Mouse (Mus musculus): Measurements from ENCODE around the gene Man1a2.

The Man1a2 gene

DNA sequence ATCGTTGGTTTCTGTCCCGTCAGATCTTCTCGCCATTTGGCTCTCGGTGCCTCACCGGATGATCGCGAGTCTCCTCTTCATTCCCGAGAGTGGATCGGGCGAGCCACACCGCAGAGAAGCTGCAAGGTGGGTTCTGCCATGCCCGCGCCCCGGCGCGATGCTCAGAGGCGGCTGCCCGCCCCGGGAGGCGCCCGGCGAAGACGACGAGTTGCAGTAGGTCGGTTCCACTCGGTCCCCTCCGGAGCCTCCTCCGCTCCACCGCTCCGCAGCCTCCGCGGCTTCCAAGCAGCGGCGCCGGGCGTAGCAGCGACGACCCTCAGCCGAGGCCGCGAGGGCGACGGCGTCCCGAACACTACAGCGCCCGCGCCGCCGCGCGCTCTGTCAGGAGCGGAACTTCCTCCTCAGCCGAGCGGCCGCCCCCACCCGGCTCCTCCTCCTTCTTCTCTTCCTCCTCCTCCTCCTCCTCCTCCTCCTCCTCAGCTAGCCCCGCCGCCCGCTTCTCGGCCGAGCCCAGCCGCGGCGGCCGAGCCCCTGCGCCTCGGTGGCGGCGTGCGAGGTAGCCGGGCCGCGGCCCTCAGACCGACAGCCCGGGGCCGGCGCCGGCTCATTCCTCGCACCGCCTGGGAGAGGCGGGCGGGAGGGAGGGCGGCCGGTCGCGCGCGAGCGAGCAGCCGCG, at the start of gene Man1a2:
Gene Man1a2, minus strand, starts transcription at position 417 of the 676 bp plus-strand sequence.
- in situ Hi-C loops (cut with MboI, MseI), result no loop called here

DNA sequence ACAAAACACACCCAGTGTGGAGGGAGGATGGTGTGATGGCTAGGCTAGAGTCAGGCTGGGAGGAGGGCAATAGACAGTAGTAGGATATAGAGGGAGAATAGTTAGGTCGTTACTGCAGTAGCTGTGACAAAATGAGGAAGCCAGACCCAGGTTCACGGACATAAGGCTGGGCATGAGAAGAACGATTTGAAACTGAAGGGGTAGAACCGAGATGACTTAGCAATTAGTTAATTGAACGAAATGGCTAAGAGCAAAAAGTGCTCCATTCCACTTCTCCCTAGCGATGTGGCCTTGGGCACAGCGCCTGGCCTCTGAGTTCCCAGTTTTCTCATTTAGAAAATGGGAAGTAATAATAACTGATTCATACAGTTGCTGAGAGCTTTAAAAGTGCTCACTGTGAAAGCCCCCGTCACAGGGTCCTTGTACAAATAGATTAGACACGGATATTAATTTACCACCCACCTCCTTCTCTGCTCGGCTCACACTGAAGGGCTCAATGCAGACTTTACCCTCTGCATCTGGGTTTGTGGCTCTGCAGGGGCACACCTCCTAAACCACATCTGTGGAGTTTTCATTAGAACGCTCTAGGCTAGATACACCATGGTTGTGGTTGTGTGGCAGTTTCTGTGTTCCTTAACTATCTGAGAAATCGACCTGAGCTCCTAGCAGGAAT, 49.3 kb upstream of the Man1a2 start:
- in situ Hi-C loops (cut with MboI, MseI), result no loop called here

DNA sequence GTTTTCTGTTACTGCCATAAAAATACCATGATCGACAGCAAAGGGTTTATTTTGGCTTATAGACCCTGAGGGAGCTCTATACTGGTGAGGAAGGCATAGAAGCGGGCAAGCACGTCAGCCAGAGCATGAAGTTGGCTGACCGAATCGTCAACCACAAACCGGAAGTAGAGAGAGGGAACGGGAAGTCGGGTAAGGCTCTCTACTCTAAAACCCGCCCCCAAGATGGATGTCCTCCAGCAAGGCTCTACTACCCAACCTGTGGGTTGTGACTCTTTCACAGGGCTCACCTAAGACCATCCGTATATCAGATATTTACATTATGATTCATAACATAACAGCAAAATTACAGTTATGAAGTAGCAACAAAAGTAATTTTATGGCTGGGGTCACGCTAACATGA, 46.6 kb upstream of the Man1a2 start:
- in situ Hi-C loops (cut with MboI, MseI), result no loop called here

DNA sequence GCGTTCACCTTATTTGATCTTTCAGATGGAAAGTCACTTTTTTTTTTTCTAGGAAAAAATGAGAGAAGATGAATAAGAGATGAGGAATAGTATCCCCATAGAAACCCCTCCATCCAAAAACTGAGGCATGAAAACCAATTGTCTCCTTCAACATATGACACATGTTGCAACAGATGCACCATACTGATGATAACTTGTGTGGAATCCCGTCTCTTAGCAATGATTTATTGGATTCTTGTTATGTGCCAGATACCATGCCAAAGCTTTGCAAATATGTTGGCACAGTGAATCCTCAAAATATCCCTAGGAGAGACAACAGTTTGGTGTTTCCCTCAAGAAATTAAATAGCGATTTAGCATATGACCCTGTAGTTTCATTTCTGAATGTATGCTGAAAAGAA, 46.0 kb upstream of the Man1a2 start:
- in situ Hi-C loops (cut with MboI, MseI), result no loop called here

DNA sequence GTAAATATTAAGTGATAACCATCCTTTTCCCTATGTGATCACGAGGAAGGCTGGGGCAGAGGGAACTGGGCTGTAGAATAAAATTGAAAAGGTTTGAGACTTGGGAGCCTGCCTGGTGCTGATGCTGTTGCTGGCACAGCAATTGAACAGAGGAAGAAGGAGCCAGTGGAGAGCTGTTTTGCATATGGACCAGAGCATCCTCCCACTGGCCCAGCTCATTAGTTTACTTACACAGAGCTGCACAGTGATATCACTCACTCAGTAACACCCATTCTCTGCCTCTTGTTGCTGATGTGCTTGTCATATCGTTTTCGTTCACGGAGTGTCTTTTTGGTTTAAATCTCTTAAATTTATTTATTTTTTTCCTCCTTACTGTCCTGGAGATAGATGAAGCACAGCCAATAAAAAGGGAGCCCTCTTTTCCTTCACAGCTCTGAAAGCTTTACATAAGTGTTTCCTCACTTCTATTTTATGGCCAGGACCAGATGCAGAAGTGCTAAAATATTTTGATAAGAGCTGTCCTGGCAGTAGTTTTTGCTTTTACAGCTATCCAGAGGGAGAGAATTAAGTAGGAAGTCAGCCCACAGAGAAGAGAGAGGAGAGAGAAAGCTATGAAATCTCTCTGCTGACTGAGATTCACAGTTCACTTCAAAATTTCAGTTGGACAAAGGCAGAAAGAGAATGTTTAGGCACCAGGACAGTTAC, 42.9 kb upstream of the Man1a2 start:
- in situ Hi-C loops (cut with MboI, MseI), result no loop called here

DNA sequence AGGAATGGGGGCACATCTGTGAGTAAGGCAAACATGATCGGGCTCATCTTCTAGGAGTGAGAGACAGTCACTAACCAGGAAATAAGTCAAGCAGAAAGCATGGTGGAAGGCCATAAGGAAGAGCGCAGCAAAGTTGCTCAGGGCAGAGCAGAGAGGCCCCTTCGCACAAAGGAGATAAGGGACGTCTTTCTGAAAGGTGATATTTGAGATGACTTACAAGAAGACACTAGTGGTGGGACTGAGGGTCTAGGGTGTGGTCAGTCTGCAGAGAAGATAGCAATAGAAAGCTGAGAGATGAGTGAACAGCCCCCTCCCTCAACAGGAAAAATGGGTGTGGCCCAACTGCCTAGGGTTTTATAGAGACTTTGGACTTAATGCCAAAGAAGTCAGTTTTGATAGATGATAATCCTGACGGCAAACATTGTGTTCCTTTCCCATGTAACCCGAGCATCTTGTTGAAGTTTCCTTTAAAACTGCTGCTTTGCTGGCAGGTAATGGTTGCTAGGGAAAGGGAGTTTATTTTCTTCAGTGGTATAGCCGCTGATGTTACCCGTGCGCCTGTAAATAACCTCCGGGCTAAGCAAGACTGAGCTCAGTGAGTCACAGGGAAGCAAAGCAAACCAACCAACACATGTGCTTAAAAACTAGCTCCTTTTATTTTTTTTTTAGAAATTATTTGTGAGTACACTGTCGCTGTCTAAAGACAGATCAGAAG, 40.8 kb upstream of the Man1a2 start:
- in situ Hi-C loops (cut with MboI, MseI), result no loop called here

DNA sequence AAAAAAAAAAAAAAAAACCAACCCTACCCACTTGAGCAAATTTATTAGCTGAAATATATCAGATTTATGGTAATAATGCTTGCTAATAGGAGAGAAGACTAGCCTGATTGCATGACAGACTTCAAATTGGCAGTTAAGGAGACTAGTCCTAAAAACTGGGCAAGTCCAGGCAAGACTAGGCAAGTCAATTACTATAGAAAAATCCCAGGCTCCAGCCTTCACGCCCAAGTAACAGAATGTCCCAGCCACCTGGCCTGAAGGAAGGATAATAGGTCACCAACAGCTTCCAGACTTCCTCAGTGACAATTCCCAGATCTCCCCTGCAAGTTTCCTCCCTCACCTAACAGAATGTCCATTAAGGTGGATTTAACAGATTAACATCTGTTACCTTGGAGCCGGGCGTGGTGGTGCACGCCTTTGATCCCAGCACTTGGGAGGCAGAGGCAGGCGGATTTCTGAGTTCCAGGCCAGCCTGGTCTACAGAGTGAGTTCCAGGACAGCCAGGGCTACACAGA, 35.5 kb upstream of the Man1a2 start:
- in situ Hi-C loops (cut with MboI, MseI), result no loop called here

DNA sequence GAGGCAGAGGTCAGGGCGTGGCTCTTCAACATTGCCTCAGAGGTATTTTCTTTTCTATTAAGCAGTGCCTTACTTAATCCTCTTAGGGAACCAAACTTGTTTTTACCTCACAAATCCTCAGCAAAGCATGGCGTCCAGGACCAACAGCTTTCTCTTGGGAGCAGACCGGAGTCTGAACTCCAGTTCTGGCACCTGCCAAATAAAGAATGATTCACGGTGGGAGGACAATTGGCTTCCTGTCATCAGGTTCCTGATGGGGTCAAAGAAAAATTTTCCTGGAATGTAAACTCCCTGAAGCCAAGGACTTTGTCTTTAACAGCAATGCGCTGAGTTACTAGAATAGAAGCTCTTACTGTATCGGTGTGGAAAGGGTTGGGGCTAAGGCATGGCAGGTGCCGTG, 30.9 kb upstream of the Man1a2 start:
- in situ Hi-C loops (cut with MboI, MseI), result no loop called here

DNA sequence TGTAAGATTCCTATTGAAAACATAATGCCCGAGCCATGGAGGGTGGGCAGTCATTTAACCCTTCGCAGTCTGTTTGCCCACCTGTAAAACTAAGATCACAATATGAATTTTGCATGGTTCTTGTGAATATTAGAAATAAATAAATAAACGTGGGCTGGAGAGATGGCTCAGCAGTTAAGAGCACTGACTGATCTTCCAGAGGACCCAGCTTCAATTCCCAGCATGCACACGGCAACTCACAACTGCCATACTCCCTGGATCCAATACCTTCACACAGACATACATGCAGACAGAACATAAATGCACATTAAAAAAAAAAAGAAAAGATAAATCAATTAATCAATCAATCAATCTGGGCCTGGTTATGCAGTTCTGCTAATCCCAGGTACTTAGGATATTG, 30.1 kb upstream of the Man1a2 start:
- in situ Hi-C loops (cut with MboI, MseI), result no loop called here

DNA sequence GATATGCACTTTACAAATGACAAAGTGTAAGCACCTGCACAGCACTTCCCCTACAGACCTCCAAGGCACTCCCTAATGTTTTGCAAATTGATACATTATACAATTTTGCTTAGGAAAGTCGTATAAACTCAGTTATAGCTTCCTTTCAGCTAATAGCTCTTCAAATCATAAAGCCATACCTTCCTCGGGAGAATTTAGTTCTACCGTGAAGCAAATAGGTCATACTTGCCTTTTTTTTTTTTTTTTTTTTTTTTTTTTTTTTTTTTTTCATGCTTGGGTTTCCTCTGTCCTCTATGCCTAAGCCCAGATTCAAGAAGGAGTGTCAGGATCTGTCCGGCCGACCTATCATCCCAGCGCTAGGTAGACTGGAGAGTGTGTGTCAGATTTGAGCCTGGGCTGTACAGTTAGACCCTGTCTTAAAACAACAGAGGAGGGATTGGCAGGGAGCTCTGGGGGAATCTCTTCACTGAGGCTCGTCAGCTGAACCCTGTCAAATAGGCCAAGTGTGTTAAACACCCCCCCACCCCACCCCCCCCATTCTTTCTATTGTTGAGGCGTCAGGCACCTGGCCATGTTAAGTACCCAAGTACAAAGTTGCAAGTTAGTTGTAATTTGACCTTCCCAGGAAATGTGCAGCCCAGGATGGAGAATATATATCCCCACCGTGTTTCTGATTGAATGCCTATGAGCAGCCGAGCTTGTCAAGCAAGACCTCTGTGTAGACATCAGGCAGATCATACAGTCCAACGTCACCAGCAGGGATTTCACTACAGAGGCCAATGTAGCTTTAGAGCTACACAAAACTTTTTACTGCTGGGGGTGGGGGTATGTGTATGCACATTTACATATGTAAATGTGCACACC, 28.1 kb upstream of the Man1a2 start:
- in situ Hi-C loops (cut with MboI, MseI), result no loop called here

DNA sequence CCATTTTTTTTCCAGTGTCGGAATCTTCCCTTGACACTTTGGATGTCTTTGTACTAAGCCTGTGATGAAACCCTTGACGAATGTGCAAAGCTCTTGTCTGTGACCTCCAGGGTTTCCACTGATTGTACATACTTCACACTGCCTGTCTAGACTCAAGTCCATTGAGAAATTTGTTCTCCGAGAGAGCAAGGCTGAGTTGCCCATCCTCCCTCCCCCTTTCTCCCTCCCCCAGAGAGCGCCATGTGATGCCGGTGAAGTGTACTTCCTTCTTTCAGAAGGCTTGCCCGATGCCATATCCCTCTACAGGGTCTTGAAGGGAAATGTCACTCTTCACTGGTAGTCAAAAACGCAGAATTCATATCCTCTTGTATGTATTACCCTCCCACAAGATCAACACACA, 26.8 kb upstream of the Man1a2 start:
- in situ Hi-C loops (cut with MboI, MseI), result no loop called here

DNA sequence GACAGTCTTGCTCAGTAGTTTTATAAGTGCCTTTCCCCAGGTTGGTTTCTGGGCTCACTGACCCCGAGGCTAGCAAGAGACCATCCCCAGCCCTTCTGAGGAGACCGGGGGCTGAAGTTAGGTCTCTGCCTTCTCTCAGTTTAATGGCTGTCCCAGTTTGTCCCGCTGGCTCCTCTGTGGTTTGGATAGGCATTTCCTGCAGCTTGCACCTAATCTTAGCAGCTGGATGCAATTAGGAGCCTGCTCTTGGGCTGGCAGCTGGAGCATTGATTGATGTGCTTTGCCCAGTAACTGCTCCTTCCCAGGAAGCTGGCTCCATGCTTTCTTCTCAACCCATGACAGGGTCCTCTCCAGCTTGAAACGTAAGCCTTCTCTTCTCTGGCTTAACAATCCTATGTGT, 26.2 kb upstream of the Man1a2 start:
- in situ Hi-C loops (cut with MboI, MseI), result no loop called here

DNA sequence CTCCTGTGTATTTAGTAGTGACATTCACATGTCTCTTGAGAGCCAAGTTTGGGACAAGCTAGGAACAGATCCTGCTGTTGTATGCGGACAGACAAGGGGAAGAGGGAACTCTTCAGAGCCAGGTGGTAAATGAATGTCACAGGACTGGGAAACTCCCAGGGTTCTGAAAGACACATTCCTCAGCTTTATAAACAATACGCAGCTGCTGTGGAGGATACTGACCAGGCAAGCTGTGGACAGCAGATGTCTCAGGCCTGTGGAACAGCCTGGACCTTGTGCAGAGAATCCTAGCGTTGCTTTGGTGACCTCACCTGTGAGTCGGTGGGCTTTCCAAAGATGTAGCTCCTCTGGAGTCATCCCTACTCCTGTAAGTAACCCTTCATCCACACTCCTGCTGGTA, 21.8 kb upstream of the Man1a2 start:
- in situ Hi-C loops (cut with MboI, MseI), result no loop called here

DNA sequence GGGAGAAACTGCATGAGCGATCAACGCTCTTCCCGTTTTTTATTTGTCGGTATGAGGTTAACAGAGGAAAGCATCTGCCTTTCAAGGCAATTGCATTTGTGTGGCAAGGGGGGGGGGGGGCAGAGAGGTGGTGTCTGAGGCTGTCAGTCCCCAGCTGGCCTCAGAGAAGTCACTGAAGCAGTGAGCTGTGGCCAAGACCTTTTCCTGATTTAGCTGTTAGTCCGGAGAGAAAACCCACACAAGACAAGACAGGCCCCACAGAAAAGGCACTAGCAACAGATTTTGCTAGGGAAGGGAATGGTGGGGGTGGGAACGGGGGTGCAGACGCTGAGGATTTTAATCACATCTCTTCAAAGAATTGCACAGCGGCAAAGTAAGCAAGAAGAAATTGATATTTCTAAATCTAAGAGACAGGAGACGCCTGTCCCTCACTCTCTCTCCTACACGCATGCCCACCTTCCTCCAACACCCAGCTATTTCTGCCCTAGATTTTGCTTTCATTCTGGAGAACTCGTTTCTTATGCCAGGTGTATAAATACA, 19.9 kb upstream of the Man1a2 start:
- in situ Hi-C loops (cut with MboI, MseI), result no loop called here

DNA sequence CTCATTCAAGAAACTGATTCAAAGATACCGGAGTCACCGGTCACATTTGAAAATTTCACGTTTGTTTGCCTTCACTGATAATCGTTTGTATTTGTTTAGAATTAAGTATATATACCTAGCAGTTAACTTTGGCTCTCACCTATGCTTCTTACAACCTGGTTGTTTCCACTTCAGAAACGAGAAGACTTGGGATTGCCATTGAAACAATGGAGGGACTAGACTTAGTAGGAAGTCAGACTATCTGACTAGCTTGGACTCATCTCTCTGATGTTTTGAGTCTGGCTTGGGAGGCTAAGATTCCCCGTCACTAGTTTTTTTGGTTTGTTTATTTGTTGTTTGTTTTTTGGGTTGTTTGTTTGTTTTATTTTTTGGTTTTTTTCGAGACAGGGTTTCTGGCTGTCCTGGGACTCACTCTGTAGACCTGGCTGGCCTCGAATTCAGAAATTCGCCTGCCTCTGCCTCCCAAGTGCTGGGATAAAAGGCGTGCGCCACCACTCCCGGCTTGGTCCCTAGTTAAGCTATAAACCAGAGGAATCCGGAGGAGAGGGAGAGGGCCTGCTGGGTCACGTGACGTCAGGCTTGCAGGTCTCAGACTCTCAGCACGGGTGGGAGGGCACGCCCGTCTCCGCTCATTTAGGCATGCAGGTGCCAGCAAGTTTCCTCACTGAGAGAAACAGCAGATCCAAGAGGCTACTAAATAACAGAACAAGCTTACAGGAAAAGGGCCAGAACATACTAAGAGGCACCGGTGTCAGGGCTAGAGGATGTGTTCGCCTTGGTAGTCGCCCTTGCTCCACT, 18.7 kb upstream of the Man1a2 start:
- in situ Hi-C loops (cut with MboI, MseI), result no loop called here

DNA sequence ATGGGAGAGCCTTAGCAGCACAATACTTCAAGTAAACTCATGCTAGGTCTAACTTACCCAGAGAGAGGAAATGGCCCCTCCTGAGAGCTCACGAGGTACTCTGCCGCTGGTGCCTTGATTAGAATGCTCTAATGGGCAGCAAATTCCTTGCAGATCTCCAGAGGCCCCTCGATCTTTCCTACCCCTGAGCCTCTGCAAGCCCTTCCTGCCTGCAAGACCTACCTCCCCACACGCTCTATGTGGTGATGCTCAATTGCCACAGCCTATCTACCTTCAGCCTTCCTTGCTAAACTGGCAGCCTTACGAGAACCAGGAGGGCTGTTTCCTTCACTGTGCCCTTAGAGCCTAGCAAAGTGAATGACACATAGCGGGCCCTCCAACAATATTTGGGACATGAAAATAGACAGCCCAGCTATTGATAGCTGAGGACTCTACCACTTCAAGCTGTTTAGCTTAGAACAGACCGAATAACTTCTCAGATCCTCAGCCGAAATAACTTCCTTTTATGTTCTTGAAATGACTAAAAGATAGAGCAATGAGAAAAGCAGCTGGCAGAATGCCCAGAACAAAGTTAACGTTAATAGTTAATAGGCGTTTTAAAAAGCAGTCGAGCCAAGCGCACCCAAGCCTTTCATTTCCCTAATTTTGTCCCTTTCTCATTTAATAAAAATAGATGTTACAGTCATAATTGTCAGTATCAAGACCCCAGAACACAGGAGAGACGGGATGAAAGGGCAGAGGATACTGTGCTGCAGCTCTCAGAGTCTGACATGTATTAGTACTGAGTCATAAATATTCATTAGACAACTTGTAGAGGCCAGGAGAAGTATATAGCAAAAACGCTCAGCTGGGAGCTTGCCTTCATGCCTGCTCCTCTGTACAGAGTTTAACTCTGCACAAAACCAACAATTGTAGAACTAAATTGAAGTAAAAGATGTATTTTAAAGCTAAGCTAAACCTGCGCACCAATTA, 17.9 kb upstream of the Man1a2 start:
- in situ Hi-C loops (cut with MboI, MseI), result no loop called here

DNA sequence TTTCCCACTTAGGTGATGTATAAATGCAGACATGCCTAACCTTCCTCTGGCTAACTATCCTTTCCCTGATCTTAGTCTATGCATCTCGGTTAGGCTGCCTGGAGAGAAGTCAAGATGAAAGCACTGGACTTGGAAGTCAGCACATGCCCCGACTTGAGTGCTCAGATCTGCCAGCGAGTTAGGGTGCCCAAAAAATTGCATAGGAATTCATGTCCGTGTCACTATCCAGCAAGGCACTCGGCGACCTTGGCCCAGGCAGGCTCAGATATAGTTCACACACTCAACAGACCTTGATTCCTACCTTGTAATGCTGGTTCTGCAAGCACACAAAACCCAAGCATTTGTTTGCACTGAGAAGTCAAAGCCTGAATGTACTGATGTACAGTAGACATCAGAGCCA, 3.4 kb upstream of the Man1a2 start:
- in situ Hi-C loops (cut with MboI, MseI), result no loop called here

DNA sequence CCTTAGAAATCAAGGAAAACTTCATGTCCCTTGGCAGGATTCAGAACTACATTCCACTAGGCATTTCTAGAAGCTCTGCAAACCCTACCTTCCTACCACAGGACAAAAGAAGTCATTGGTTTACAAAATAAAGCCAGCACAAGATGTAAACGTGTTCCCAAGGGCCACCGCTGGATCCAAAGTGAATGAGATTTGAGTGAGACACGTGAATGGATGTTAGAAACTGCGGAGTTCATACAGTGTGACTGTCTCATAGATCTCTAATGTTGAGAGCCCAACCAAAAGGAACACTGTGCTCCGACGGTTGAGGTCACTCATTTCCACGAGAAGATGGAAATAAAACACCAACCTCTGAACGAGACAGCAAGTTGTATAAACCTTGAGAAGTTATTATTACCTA, 1.5 kb upstream of the Man1a2 start:
- in situ Hi-C loops (cut with MboI, MseI), result no loop called here
